Mouse (Mus musculus): ENCODE measurements around the gene Hip1. TPM values are rescaled to one million over a fixed set of nuclear protein-coding genes. Genes with fewer than 3 reads are reported as not detected.

Hip1 gene
- polyA plus RNA-seq, 1 experiment: 0.51 TPM

- TF ChIP-seq FLI1 (IDR thresholded peaks at IDR 0.05; ENCODE audit: low read length) (no peak), GATA1 (IDR thresholded peaks at IDR 0.05; ENCODE audit: borderline replicate concordance, low read length) (no peak)
These were observed 181.4 kb downstream of the Hip1 start for GRCm38 (mm10) chr5:135363540-135363939.

GRCm38 (mm10) chr5:135362572-135362971, 182.3 kb downstream of the Hip1 start:
- Histone ChIP-seq H3K36me3 (replicated peaks; ENCODE audit: low read length) (no peaks in the 10 kb centered on the region), H3K4me3 (replicated peaks) (no peak overlapping the region), H3K4me1 (peaks cover 29% of the 10 kb centered on the region), H3K27me3 (replicated peaks) (peaks cover 39% of the 10 kb centered on the region), H3K9me3 (no peaks in the 10 kb centered on the region)
- TF ChIP-seq GATA1 (IDR thresholded peaks at IDR 0.05; ENCODE audit: borderline replicate concordance, low read length) (no peak), FLI1 (IDR thresholded peaks at IDR 0.05; ENCODE audit: low read length) (no peak)

More at GRCm38 (mm10) chr5:135363540-135363939, 181.4 kb downstream of the Hip1 start:
- Histone ChIP-seq H3K4me1 (peaks cover 36% of the 10 kb centered on the region), H3K4me3 (replicated peaks) (peak overlapping the region; percentile 24), H3K27me3 (replicated peaks) (peaks cover 38% of the 10 kb centered on the region), H3K36me3 (replicated peaks; ENCODE audit: low read length) (no peaks in the 10 kb centered on the region), H3K9me3 (no peaks in the 10 kb centered on the region)

GRCm38 (mm10) chr5:135359772-135360171, 185.1 kb downstream of the Hip1 start:
- Histone ChIP-seq H3K4me3 (replicated peaks) (no peak overlapping the region), H3K36me3 (replicated peaks; ENCODE audit: low read length) (no peaks in the 10 kb centered on the region), H3K9me3 (peaks cover 4% of the 10 kb centered on the region; the same call in 1 of the 2 replicates), H3K27me3 (replicated peaks) (peaks cover 33% of the 10 kb centered on the region), H3K4me1 (peaks cover 16% of the 10 kb centered on the region)
- TF ChIP-seq FLI1 (IDR thresholded peaks at IDR 0.05; ENCODE audit: low read length): no peak
- no peak for TF ChIP-seq GATA1 (IDR thresholded peaks at IDR 0.05; ENCODE audit: borderline replicate concordance, low read length)

GRCm38 (mm10) chr5:135357556-135357955, 187.4 kb downstream of the Hip1 start:
- Histone ChIP-seq H3K36me3 (replicated peaks; ENCODE audit: low read length) (no peaks in the 10 kb centered on the region), H3K9me3 (peaks cover 4% of the 10 kb centered on the region; the same call in 1 of the 2 replicates), H3K4me1 (peaks cover 2% of the 10 kb centered on the region; the same call in 1 of the 2 replicates), H3K27me3 (replicated peaks) (peaks cover 34% of the 10 kb centered on the region), H3K4me3 (replicated peaks) (no peak overlapping the region)
- no peak for TF ChIP-seq FLI1 (IDR thresholded peaks at IDR 0.05; ENCODE audit: low read length)
- no peak for TF ChIP-seq GATA1 (IDR thresholded peaks at IDR 0.05; ENCODE audit: borderline replicate concordance, low read length)

Other genes starting within 250 kb of the Hip1 start
- gene Fkbp6, start 195.1 kb downstream of the Hip1 start, polyA plus RNA-seq (2012; ENCODE audit: insufficient read depth, low replicate concordance): not detected in 2 replicates
- gene Trim50, start 191.8 kb downstream of the Hip1 start, polyA plus RNA-seq (2012; ENCODE audit: insufficient read depth, low replicate concordance): not detected in 2 replicates
- 6.4 and 14.7 TPM in 2 replicates for gene Nsun5, start 175.2 kb downstream of the Hip1 start, polyA plus RNA-seq (2012; ENCODE audit: insufficient read depth, low replicate concordance)
- 36.0 and 90.7 TPM in 2 replicates for gene Pom121, start 150.6 kb downstream of the Hip1 start, polyA plus RNA-seq (2012; ENCODE audit: insufficient read depth, low replicate concordance)
- not detected in 2 replicates for gene Ccl26, start 18.4 kb upstream of the Hip1 start, polyA plus RNA-seq (2012; ENCODE audit: insufficient read depth, low replicate concordance)
- gene Ccl24, start 27.9 kb upstream of the Hip1 start, polyA plus RNA-seq (2012; ENCODE audit: insufficient read depth, low replicate concordance): not detected in 2 replicates
- 12.9 and 48.0 TPM in 2 replicates for gene Rhbdd2, start 87.5 kb upstream of the Hip1 start, polyA plus RNA-seq (2012; ENCODE audit: insufficient read depth, low replicate concordance)
- gene Por, start 124.9 kb upstream of the Hip1 start, polyA plus RNA-seq (2012; ENCODE audit: insufficient read depth, low replicate concordance): 112 and 330 TPM in 2 replicates
- gene Tmem120a, start 199.3 kb upstream of the Hip1 start, polyA plus RNA-seq (2012; ENCODE audit: insufficient read depth, low replicate concordance): 13.5 and 55.6 TPM in 2 replicates
- not detected in 2 replicates for gene Styxl1, start 233.3 kb upstream of the Hip1 start, polyA plus RNA-seq (2012; ENCODE audit: insufficient read depth, low replicate concordance)
- gene Mdh2, start 233.4 kb upstream of the Hip1 start, polyA plus RNA-seq (2012; ENCODE audit: insufficient read depth, low replicate concordance): 386 and 408 TPM in 2 replicates